Mouse (Mus musculus) thymus, adult 2 months (tissue): ENCODE results near the gene AC131692.1. TPM values are rescaled to one million over a fixed set of nuclear protein-coding genes. Genes with fewer than 3 reads are reported as not detected.
"Not testable (repeated sequence)": the region's sequence is repeated elsewhere in the genome, so short reads cannot be mapped to it uniquely, and the experiment has no call there.

Experiments used
- DNase-seq: peaks from one replicate; pipeline ENCODE4 v3.0.0; 2021
- H3K27ac ChIP-seq: fragments of 200-500 bp; 2 replicates; pipeline ENCODE4 v1.5.1; 2012; ENCODE audit warnings: low read length, control low read depth; ENCODE audit not compliant: control insufficient read depth, insufficient read depth
- H3K27me3 ChIP-seq: fragments of 200-500 bp; 2 replicates; pipeline ENCODE4 v1.6.1; 2012; ENCODE audit warnings: mild to moderate bottlenecking, low read length, moderate library complexity, mixed read lengths; ENCODE audit not compliant: control insufficient read depth, insufficient read depth
- H3K36me3 ChIP-seq: fragments of 200-500 bp; 2 replicates; pipeline ENCODE4 v1.6.1; 2012; ENCODE audit warnings: mild to moderate bottlenecking, low read length, moderate library complexity; ENCODE audit not compliant: control insufficient read depth, insufficient read depth
- H3K4me1 ChIP-seq: fragments of 200-500 bp; replicated peaks from 2 replicates; pipeline ENCODE4 v1.6.1; 2012; ENCODE audit warnings: low read length; ENCODE audit not compliant: control insufficient read depth, insufficient read depth
- H3K4me3 ChIP-seq: fragments of 200-500 bp; 2 replicates; pipeline ENCODE4 v1.5.1; 2012; ENCODE audit warnings: mild to moderate bottlenecking, low read length, control low read depth, moderate library complexity; ENCODE audit not compliant: control insufficient read depth, insufficient read depth
- CTCF ChIP-seq: fragments of 200-500 bp; IDR thresholded peaks from 2 replicates; pipeline ENCODE4 v1.5.1; 2012; ENCODE audit warnings: mild to moderate bottlenecking, control low read depth, low read length, moderate library complexity, borderline replicate concordance; ENCODE audit not compliant: control insufficient read depth, poor library complexity, insufficient read depth; ENCODE audit errors: extremely low read depth
- POLR2A ChIP-seq: fragments of 200-500 bp; IDR thresholded peaks from 2 replicates; pipeline ENCODE4 v1.6.1; 2012; ENCODE audit warnings: mild to moderate bottlenecking, low read length, control low read depth, moderate library complexity; ENCODE audit not compliant: control insufficient read depth, poor library complexity, insufficient read depth; ENCODE audit errors: extremely low read depth
- WGBS: fragments of 180-500 bp; shearing (Covaris S2); methylation state at CpG from one replicate; pipeline ENCODE4 v1.1.7; 2018; 5-methylcytosine and 5-hydroxymethylcytosine counted together
- polyA plus RNA-seq: library from polyadenylated mRNA; depleted of rRNA; stranded (reverse); fragments of >200 nt; gene quantifications from 2 replicates; pipeline ENCODE4 v1.2.3, GENCODE M21; 2012

Gene AC131692.1
- polyA plus RNA-seq, 1 experiment: 0.66 TPM

DNA sequence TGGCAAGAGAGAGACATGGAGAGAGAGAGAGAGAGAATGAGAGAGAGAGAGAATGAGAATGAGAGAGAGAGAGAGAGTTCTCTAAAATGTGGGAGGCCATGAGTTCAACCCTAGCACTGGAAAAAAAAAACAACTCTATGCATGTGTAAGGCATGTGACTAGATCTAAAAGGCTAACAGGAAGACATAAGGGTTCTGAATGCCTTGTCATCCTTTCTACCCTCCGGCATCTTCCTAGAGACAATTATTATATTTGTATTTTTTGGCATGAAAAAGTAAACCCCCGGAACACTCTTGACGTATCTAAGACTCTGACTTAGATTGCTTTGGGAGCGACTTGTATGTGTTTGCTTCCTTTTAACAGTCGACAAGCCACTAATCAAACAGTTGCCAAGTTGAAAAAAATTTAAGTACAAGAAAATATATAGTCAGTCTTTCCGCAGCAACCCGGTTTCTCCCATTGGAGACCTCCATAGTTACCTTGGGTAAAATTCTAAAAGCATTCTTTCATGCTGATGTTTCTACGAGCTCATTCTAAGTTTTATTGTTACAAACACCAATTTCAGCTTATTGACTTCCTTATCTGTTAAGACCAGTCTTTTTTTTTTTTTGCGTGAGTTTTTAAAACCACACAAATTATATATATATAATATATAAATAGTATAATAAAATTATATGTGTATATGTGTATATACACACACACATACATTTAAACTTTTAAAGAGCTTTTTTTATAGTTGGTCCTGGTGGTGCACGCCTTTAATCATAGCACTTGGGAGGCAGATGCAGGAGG, 32.8 kb downstream of the AC131692.1 start:
- no peak for TF ChIP-seq CTCF
- no peak for TF ChIP-seq POLR2A
- H3K4me3 ChIP-seq: peak overlapping the region; percentile 63; the same call in 1 of the 2 replicates
- peaks cover 3% of the 10 kb centered on the region for H3K4me1 ChIP-seq
- WGBS: 68% methylated on average over 10 of the region's 10 CpGs
- no peaks in the 10 kb centered on the region for H3K27me3 ChIP-seq
- DNase-seq: no peak
- H3K36me3 ChIP-seq: no peaks in the 10 kb centered on the region
- H3K27ac ChIP-seq: peak overlapping the region; percentile 89; the same call in 1 of the 2 replicates

DNA sequence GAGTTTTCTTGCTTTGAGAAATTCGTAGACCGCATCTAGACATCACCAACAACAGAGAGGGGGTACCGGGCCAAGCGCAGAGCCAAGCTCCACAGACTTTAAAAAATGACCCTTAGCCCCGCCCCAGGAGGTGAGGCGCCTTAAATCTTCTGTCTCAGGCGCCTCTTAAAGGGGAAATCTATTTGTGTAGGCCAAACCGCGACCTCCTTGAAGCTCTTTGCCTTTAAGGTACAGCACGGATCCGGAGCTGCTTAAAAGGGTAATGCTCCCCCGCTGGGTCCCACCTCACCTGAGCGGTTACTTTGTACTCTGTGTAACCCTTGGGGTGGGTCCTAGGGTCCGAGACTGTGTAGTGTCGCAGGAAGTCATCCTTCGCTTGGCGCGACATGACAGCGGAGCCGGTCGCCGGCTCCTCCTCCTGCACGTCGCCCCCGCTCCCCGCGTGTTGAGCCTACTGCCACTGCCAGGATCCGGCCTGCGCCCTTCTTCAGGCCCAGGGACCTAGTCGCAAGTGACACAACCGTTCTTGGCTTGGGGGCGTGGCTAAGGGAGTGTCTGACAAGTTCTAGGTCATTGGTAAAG, 33.6 kb downstream of the AC131692.1 start, which contains the start of gene Snx15:
Gene Snx15 (minus strand): TSS at position 545 of the 582 bp plus-strand sequence.
- under 1% methylated on average over 32 of the region's 32 CpGs for WGBS
- TF ChIP-seq CTCF (peak; percentile 50; the same call in 1 of the 2 replicates), POLR2A (peak; percentile 66; the same call in 1 of the 2 replicates)
- Histone ChIP-seq H3K27me3 (no peaks in the 10 kb centered on the region), H3K4me1 (peaks cover 3% of the 10 kb centered on the region), H3K36me3 (no peaks in the 10 kb centered on the region), H3K4me3 (peak within 1 kb of the TSS; percentile 63), H3K27ac (peak within 1 kb of the TSS; percentile 89)
- DNase-seq: peak; percentile 96

DNA sequence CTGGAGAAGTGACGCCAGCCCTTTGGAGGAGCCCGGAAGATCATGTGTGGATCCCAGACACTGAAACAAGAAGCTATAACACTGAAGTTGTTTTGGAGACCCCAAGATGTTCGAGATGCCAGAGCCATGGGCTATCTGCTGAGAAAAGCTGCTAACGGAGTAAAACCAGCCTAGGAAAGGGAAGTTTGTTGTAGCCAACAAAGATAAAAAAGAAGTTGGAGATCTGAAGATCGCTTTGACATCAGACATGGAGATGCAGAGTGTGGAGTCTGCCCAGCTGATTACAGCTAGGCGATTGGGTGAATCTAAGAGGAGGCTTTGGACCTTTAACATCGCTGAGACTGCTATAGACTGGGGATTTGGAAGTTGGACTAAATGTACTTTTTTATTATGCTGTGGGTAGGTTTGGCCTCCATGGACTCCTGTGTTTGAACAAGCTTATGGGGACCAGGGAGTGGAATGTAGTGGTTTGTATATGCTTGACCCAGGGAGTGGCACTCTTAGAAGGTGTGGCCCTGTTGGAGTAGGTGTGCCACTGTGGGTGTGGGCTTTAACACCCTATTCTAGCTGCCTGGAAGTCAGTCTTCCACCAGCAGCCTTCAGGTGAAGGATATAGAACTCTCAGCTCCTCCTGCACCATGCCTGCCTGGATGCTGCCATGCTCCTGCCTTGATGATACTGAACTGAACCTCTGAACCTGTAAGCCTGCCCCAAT, 36.4 kb downstream of the AC131692.1 start:
- H3K4me1 ChIP-seq, DNase-seq, H3K27ac ChIP-seq, H3K36me3 ChIP-seq, H3K27me3 ChIP-seq, H3K4me3 ChIP-seq: not testable (repeated sequence)
- 90% methylated on average over 7 of the region's 7 CpGs for WGBS

DNA sequence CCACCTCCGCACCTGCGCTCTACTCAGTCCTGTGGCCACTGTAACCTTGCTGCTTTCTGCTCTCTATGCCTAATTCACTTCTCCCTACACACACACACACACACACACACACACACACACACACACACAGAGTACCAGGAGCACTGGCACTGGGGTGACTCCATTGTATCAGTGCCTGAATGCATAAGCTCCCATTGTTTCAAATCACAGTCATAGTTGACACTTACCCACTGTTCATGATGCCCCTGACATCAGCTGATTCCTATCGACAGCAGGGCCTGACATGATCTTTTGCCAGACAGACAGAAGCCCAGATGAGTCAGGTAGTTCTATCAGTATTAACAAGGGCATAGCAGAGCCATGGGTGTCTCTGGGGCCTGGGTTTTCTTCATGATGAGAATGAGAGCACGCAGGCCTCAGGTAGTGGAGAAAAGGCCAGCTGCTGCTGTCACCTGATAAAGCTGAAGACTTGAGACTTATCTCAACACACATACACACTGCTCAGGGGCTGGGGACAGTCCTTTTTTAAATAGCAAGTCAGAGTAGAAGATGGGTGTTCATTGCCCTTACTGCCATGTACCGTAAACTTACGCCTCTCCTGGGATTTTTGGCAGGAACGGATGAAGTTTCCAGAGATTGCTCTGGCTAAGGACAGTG, 38.1 kb downstream of the AC131692.1 start:
- TF ChIP-seq CTCF (no peak), POLR2A (no peak)
- Histone ChIP-seq H3K4me1 (peaks cover 3% of the 10 kb centered on the region), H3K27ac (no peak overlapping the region), H3K4me3 (no peak overlapping the region), H3K27me3 (no peaks in the 10 kb centered on the region), H3K36me3 (no peaks in the 10 kb centered on the region)
- DNase-seq: no peak
- WGBS: 91% methylated on average over 7 of the region's 7 CpGs

DNA sequence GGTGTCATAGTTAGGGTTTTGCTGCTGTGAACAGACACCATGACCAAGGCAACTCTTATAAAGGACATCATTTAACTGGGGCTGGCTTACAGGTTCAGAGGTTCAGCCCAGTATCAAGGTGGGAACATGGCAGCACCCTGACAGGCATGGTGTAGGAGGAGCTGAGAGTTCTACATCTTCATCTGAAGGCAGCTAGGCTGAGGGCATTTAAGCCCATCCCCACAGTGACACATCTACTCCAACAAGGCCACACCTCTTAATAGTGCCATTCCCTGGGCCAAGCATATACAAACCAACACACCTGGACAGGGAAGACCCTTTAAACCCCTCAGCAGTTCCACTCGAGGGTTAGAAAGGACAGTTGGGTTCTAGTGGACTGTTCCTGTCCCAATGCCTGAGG, 39.0 kb downstream of the AC131692.1 start:
- not testable (repeated sequence) for H3K4me3 ChIP-seq, H3K36me3 ChIP-seq, DNase-seq, H3K27me3 ChIP-seq, H3K4me1 ChIP-seq, H3K27ac ChIP-seq
- WGBS: 75% methylated on average over 1 of the region's 1 CpGs

DNA sequence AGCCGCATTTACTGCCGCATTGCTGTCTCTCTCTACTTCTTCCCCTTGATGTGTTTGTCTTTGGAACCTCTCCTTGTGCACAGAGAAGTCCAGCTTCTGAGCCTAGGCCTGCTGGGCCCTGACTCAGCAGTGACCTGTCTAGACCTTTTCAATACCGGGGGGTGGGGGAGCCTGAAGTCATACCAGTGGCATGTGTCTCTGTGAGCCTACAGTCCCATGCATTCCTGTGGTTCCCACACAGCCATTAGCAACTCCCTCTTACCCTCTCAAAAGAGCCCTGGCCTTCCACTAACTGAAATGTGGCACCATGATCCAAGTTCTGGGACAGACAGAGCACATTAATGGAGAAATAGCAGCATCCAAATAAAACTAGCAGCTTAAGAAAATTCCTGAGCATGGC, 42.2 kb downstream of the AC131692.1 start:
- Histone ChIP-seq H3K4me3 (no peak overlapping the region), H3K27me3 (no peaks in the 10 kb centered on the region), H3K27ac (no peak overlapping the region), H3K4me1 (peaks cover 16% of the 10 kb centered on the region), H3K36me3 (no peaks in the 10 kb centered on the region)
- WGBS: 98% methylated on average over 3 of the region's 3 CpGs
- TF ChIP-seq POLR2A (no peak), CTCF (no peak)
- DNase-seq: no peak
